Mouse (Mus musculus) heart, postnatal 10 days (tissue): ENCODE results near the gene Rasgrp3. TPM values are rescaled to one million over a fixed set of nuclear protein-coding genes. Genes with fewer than 3 reads are reported as not detected.
"Not testable (repeated sequence)": the region's sequence is repeated elsewhere in the genome, so short reads cannot be mapped to it uniquely, and the experiment has no call there.

Source experiments
- DNase-seq, 2 experiments: peaks; one replicate each; pipeline ENCODE4 v3.0.0; 2021
- intact Hi-C: fragments of 180-260 bp; cut with DNase I; formaldehyde crosslinking; loops from one replicate; pipeline ENCODE4 v1.15.1; 2025
- total RNA-seq, 2 experiments: library from RNA; stranded (reverse); gene quantifications; 2 replicates each; pipeline ENCODE4 v1.2.3; 2021

Gene Rasgrp3
- total RNA-seq = 10 to 100 TPM; 46.1 to 67.9 TPM

DNA sequence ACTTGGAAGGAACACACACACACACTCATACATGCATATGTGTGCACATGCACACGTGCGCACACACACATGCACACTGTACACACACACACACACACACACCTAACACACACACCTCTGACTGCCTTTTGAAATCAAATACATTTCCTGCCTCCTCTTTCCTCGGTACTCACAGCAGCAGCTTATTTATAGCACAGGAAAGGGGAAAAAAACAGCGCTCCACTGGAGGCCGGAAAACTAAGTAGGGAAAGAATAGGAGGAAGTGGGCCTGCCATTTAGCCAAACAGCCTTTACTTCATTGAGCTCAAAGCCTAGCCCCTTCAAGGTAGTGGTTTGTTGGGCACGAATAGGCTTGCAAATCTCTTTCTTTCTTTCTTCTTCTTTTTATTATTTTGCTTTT lies at the start of gene Rasgrp3:
Rasgrp3 (plus strand) TSS at position 298 of the 400 bp plus-strand sequence.
- intact Hi-C loops = loop anchor here (1.0 kb wide), 1 partner anchor 25 kb away; no protein-coding TSS in a partner anchor
- peak; percentile 47 to 53 for DNase-seq

DNA sequence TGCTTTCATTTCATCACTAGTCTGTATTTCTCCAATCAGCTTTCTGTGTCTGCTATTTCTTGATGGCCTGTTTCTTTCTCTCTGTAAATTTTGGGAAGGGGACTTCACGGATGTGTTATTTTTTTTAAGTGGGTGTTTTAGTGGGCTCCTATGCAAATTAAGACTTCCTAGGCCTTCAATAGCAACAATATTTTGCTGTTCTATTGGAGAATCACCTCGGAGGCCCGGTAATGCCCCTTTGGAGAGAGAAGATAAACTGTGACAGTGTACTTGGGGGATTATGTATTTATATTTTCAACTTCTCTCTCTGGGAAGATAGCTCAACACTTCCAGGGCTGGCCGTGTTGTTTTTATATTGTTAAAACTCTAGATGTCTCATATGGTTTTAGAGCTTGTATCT lies 47.3 kb upstream of the Rasgrp3 start:
- DNase-seq = no peak
- intact Hi-C loops = loop anchor here (10.0 kb wide), 1 partner anchor 574 kb away; no protein-coding TSS in a partner anchor

DNA sequence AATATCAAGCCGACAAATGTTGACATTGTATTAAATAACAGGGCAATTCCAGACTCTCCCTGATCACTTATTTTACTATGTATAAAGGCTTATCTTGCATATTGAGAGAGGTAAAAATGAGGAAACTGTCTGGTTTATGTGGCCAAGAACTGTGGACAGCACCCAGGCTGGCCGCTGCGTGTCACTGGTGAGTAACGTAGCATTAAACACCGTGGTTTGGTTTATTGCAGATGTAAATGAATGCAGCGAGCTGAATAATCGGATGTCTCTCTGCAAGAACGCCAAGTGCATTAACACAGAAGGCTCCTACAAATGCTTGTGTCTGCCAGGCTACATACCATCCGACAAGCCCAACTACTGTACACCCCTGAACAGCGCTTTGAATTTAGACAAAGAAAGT lies 45.6 kb upstream of the Rasgrp3 start:
- intact Hi-C loops = no loop called here
- no peak for DNase-seq

DNA sequence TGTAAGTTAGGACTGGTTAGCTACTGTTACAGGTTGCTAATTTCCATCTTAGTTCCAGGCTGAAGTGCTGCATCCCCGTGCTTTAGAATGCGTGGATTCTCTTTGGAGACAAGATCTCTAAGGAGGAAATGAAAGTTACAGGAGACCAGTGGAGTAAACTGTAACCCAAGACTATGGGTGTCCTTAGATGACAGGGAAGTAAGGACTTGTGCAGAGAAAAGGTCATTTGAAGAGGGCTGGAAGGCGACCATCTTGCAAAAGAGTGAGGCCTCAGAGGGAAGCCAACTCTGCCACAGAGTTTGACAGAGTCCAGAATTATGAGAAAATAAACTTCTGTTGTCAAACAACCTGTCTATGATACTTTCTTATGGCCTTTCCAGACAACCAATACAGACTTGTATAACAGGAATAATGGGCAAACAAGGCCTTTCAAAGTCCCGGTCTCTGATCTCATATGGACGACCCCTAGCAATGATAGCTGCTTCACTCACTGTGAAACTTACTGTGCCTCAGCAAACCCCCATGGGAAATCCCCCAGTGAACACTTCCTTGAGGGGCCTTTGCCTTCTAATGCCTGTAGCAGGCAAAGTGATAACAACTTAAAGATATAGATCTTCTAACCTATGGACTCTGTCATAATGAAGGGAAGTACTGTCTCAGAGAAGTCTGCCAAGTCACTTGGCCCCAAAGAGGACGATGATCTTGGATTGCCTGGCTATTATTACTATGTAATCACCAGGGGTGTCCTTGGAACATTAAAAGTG lies 44.1 kb upstream of the Rasgrp3 start:
- intact Hi-C loops = no loop called here
- DNase-seq = no peak

DNA sequence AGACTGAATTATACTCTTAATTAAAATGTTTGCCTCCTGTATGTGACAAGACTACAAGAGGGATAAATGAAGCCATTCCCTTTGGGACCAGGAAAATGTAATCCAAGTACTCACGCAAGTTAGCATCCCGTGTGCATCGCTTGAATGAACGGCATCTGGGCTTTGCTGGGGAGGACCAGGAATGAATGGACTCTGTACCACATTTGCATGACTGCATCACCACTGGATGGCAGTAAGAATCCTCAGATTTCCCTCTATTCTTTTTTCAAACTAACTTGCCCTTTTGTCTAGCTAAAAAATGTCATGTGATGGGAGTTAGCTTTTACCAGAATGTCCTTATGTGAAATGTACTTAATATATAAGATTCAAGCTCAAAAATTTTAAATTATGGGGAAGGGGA lies 29.3 kb upstream of the Rasgrp3 start:
- intact Hi-C loops = loop anchor here (10.0 kb wide), 2 partner anchors 128 to 208 kb away; no protein-coding TSS in a partner anchor
- peak; percentile 36 to 43 for DNase-seq

DNA sequence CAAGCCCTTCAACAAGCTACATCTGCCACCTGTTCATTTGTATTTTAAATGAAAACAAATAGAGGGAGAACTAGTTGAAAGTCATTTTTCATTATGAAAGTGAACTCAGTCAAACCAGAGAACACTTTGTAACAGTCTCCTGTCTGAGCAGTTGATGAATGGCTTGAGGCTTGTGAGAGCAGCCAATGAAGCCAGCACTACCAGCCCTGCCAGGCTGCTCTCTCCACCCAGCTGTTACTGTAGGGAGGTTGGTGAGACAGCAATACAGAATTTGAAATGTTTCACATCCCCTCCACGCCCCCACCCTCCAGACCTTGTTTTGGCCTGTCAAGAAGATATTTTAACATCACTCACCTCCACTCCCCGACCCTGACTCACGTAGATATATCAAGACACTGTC lies 18.8 kb upstream of the Rasgrp3 start:
- intact Hi-C loops = no loop called here
- no peak for DNase-seq

DNA sequence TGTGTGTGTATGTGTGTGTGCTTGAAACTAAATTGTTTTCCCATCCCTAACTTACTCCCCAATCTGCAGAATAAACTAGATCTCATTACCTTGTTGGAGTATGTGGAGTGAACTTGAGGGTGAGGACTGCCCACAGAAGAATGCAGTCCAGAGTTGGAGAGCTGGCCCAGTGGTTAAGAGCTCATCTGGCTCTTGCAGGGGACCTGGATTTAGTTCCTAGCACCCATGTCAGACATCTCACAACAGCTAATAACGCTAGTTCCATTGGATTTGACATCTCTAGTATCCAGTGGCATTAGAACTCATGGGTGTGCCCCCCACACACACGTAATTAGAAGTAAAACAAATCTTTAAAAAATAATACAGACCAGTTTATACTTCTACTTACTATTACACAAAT lies 1.5 kb upstream of the Rasgrp3 start:
- intact Hi-C loops = no loop called here
- DNase-seq = no peak

DNA sequence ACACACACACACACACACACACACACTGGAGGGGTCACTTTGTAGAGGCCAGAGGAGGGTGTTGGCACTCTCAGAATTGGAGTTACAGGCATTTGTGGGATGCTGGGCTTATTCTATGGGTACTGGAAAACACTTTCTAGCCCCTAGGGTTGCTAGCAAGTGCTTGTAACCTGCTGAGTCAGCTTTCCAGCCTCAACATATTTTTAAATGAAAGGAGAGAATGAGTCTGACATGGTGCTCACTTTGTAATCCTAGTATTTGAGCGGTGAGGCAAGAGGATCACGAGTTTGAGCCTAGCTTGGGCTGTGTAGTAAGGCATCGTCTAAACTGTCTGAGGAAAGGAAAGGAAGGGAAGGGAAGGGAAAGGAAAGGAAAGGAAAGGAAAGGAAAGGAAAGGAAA lies 825 bp upstream of the Rasgrp3 start:
- intact Hi-C loops = loop anchor here (1.0 kb wide), 1 partner anchor 25 kb away; no protein-coding TSS in a partner anchor
- no peak for DNase-seq

DNA sequence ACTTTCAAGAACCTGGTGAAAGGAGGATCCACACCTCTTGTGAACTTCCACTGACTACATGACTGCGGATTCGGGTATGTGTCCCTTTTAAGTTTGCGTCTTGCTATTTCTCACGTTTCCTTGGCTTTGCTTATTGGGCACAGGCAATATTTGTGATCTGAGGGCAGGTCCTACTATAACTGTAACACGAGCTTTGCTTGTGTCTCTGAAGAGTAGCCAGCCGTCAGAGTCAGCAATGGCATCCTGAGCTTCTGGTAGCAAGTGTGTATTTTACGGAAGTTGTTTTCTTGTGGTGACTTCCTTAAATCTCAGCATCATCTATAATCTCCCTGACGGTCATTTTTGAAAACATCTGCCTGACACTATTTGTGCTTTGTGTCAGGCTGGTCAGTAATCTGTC lies 399 bp downstream of the Rasgrp3 start:
- DNase-seq = no peak
- intact Hi-C loops = no loop called here

DNA sequence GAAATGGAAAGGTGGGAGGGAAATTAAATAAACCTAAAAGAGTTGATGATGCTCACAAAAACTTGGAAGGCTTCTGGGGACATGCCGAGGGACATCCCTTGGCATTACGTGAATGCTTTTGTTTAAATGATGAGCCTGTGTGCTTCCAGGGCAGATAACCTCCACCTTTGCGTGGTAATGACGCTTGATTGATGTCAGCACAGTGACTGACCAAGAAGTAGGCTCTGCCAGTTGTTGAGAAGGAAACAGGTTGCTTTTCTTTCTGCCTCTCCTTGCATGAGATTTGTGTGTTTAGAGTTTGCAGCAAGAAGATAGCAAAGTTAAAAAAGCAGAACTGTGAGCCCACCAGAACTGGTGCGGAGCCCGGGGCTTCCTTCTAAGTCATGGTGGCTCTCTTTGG lies 1.1 kb downstream of the Rasgrp3 start:
- DNase-seq = no peak
- intact Hi-C loops = no loop called here

DNA sequence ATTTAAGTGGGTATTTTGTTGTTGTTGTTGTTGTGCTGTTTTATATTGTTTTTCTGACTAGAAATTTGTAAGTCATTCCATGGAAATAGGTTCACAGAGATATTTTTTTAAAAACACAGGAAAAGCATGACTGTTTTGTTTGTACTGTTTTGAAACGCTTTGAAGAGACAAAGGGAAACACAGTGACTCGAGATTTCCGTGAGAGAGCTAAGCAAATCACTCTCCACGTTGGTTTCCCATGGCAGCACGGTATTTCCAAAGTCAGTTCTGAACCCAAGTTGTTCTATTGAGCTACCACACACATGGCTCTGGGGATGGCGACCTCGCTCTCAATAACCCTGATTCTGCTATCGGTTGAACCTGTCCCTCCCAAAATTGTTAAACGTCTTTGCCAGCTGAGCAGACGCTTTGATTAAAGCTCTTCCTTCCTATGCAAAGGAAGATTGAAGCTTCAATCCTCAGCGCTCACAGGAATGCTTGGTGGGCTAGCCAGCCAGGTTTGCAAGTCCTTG lies 1.6 kb downstream of the Rasgrp3 start:
- no peak for DNase-seq
- intact Hi-C loops = no loop called here

DNA sequence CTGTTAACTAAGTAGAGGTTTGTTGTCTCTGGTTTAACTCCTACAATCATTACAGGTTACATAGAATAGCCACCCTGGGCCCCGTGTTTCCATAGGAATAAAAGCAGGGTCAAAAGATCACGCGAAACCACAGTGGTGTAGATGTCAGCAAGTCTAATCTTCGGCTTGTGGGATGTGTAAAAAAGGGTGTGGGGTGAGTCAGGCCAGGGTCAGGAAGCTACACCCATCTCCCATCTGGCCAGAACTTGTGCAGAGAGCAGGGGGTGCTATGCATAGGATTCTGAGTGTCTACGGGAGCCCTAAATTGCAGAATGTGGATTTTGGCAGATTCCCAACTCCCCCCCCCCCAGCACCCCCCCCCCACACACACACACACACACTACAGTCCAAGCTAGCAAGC lies 2.5 kb downstream of the Rasgrp3 start:
- no peak for DNase-seq
- intact Hi-C loops = no loop called here

DNA sequence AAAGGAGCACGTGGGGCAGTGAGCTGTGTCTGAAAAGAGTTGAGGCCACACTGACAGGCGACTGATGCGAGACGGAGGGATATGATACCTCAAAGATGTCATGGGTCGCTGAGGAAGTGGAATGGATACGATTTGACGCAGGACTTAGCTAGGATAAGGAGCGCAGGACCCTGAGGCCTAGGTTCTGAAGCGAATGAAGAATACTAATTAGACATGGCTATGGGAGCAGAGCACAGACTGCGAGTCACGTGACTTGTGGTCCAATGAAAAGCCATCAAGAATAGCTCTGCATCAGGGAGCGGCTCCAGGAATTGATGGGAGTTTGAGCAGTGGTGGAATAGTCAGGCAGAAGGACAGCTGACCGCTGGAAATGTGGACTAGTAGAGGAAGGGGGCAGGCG lies 3.4 kb downstream of the Rasgrp3 start:
- no peak for DNase-seq

DNA sequence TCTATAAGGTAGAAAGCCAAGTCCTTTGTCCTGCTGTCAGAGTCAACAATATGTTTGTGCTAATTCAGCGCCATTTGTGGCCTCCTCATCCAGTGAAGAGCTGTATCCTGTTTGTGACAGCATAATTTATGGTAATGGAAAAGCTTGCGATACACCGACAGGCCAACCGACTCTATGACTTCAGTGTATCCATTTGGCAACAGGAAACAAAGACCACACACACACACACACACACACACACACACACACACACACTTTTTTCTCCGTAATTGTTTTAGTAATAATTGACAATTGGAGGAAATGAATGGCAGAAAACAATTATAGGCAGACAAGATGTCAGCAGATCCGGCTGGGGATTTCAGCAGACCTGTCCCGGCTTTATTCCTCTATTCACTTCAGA lies 4.9 kb downstream of the Rasgrp3 start:
- peak; percentile 40 to 42 for DNase-seq
- intact Hi-C loops = no loop called here

More for the DNA sequence above, 3.4 kb downstream of the Rasgrp3 start:
- intact Hi-C loops = no loop called here

DNA sequence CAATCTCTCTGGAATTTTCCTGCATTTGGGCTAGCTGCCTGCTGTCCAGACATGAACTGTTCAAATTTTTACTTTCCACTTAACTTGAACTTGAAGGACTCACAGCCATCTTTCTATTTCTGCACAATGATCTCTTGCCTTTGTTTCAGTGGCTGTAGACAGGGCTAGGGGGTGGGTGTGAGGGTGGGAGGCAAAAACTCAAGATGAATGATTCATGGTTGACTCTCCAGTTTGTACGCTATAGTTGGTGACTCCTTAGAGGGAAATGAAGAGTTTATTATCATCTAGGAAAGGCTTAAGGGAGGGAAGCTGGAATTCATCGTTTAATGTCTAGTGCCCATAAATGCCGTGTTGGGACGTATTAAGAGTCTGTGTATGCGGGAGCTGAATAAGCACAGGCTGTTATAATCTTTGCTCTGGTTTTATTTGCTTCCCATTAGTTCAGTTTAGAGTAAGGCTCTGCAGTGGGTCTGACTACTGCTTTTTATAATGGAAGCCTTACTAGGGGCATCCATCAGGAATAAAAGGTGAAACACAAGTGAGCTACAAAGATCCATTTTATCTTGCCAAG lies 5.6 kb downstream of the Rasgrp3 start:
- DNase-seq = no peak
- intact Hi-C loops = no loop called here

DNA sequence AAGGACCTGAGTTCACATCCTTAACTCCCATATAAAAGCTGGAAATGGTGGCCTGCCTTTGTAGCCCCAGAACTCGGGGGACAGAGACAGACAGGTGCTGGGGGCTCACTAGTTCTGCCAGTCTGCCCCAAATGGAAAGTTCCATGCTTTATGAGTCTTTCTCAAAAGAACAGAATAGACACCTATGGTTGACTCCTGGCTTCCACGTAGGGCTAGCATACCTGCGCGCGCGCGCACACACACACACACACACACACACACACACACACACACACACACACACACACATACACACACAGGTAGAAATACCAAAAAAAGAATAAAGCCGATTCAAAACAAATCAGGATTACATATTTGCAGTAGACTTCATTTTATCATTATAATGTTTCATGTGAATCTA lies 6.7 kb downstream of the Rasgrp3 start:
- no peak for DNase-seq
- intact Hi-C loops = no loop called here

DNA sequence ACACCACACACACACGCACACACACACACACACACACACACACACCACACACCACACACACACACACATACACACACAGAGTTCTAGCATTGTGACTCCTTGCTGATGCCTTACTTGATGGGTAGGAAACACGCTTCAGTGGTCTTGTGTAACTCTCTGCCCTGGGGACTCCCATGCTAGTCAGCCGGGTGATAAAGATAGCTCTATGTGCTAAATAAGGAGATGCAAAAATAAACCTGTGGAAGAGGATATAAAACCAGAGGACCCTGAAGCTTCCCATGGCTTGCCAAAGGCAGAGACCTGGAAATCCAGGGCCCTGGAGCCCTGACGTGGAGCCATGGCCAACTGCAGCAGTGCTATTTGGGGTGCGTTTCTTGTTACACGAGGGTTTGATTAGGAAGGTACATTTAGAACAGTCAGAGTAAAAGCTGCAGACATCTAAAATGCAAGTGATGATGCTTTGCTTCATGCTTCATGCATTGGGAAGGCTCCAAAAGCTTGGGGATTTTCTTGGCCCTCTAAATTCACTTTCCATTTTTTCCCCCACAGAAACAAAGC lies 7.4 kb downstream of the Rasgrp3 start:
- intact Hi-C loops = no loop called here
- DNase-seq = peak; percentile 27 to 36

DNA sequence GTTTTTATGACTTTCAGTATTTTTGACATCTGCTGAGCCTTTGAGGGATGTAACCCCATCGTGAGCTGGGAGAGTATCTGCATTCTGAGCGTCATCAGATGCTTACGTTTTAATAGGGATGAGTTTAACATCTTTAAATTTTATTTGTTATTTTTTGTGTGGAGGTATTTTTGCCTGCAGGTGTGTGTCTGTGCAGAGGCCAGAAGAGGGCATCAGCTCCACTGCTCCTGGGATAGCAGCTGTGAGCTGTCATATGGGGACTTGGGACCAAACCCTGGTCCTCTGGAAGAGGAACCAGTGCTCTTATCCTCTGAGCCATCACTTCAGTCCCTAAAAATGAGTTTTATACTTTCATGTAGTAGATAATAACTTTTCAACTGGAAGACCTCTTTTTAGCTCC lies 12.6 kb downstream of the Rasgrp3 start:
- intact Hi-C loops = no loop called here
- no peak for DNase-seq

DNA sequence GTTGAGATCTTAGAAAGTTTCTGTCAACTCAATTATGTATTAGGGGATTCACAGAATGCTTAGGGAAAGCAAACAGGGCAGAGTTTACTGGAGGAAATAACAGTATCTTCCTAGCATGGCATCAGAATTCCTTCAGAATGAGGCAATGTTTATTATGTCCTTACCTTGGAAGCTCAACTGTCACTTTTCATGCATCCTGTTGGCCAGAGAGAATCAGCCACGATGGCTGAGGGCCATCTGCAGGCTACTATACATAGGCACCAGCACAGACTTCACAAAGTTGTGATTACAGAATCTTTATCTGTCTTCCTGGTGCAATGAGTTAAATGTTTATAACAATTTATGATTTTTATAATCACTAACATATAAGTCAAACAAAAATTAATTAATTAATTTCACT lies 13.3 kb downstream of the Rasgrp3 start:
- DNase-seq = no peak
- intact Hi-C loops = no loop called here

DNA sequence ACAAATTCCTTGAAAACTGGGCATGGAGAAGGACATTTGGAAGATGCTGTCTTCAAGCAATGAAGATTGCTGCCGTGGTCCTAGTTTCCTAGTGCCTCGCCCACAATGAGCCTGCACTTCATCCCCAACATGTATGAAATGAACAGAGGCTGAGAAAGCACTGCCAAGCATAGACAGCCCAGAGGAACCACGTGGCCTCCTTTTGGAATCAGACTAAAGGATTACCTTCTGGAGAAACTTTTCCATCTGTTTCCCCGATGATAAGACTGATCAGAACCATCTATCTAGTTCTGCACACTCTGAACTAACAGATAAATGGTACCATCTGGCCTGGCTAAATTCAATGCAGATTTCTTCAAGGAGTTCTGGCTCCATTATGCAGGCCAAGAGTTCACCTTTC lies 16.6 kb downstream of the Rasgrp3 start:
- intact Hi-C loops = no loop called here
- DNase-seq = no peak

DNA sequence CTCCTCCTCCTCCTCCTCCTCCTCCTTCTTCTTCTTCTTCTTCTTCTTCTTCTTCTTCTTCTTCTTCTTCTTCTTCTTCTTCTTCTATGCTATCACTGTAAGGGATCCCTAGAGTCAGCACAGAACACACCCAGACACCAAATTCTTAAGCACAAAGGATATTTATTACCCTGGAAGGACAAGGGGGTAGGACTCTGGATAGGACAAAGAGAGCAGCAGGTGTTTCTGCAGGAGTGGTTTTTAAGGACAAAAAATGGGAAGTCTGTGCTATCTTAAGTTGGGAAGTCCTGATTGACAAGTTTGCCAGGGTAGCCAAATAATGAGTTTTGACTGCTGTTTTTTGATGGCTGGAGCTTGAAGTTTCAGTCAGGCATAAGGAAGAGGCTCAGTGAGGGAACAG lies 17.9 kb downstream of the Rasgrp3 start:
- no peak for DNase-seq
- intact Hi-C loops = no loop called here

DNA sequence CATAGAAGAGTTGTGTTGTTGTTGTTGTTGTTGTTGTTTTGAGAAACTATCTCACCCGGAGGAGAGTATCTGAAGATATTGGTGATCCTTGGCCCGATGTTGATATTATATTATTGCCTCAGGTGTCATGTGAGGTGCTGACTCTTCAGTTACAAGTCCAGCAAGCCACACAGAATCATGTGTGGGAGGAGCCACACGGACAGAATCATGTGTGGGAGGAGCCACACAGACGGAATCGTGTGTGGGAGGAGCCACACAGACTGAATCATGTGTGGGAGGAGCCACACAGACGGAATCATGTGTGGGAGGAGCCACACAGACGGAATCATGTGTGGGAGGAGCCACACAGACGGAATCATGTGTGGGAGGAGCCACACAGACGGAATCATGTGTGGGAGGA lies 20.4 kb downstream of the Rasgrp3 start:
- intact Hi-C loops, DNase-seq: not testable (repeated sequence)
